Mouse (Mus musculus): ENCODE measurements around the gene Xrcc5.
A peak's percentile ranks its signal among the peaks of the same experiment; 100 is the strongest.

Xrcc5 gene

DNA sequence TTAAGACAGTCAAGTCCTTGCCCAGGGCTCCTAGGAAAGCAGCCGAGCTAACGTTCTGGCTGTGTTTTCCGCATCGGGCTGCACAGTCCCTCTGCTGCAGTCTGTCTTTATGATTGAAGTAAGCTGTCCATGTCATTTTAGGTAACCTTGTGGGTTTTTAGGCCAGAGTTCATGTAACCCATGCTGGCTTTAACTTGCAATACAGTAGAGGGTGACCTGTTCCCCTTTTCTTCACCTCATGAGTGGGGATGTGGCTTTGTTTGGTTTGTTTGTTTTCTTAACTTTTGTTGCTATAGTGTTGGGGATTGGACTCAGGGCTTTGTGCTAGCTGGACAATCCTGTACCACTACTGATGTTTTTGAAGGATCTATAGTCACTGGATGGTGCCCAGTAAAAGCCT lies 83.2 kb downstream of the Xrcc5 start:
- no peak for DNase-seq (ENCODE audit: low read depth, low spot score)

DNA sequence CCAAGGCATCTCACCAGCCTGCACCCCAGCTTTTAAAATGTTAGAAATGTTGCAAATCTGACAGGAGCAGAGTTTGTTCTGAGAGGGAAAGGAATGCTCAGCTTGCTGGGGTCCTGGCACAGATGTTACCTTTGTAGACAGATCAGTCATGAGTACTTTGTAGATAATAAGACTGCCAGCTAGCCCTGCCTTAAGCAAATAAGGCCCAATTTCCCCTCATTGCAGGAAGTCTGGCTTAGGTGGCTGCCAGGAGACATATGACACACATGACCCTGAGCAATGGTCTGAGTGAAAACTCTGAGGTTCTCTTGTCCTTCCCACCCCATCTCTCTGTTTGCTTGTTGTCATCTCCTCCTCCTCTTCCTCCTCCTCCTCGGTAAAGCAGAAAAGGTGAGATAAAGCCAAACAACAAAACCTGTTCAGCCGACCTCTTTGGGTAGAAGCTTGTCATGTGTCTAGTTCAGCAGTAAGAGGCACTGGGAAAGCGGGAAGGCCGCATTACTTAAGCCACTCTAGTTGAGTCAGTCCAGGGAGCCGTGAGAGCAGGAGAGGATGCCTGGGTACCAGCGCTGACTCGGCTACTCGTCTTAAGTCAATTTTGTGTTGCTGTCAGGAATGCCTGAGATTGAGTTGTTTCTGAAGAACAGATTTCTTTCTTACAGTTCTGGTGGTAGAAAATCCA lies 92.6 kb downstream of the Xrcc5 start:
- no peak for DNase-seq (ENCODE audit: low read depth, low spot score)

DNA sequence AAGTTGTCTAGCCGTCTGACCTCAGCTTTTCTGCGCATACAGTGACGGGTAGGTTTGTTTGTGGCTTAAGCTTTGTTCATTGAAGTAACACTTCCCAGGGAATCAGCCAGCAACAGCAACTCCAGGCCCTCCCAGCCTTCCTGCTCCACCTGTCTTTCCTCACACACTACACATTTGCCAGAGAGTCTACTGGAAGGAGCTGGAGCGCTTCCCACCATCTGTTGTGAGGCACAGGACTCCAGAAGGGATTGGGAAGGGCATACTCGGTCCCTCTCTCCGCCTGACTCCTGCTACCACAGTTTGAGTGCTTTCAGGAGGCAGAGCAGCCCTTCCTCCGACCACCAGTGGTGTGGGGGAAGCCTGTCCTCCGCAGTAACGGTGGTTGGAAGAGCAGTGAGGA lies 93.4 kb downstream of the Xrcc5 start:
- no peak for DNase-seq (ENCODE audit: low read depth, low spot score)

DNA sequence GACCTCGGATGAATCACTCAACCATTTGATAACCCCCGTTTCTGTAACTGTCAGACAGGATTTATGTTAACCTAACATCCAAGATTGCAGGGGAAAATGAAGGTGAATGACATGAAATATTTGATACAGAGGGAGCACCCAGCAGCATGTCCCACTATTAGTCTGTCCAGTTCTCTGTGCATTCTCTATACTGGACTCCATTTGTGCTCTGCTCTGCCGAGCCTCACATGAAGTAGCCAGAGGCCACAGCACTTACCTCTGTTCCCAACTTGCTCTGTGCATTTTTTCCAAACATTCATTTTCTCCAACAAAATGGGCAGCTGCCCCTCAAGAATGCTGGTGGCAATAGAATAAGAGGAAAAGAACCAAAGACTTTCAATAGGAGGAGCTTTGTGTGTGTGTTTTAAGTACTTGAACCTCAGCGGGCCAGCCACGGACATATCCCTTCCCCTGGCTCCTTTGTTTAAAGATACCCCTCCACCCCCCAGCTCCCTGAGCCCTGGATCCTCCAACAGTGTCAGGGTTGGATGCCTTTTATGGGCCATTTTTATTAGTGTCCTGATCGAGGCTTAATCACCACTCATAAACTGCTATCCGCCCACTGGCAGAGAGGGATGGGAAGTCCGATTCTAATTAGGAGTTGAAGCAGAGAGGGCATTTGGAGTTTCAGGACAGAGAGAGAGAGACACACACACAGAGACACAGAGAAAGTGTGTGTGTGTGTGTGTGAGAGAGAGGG lies 94.3 kb downstream of the Xrcc5 start:
- no peak for DNase-seq (ENCODE audit: low read depth, low spot score)

DNA sequence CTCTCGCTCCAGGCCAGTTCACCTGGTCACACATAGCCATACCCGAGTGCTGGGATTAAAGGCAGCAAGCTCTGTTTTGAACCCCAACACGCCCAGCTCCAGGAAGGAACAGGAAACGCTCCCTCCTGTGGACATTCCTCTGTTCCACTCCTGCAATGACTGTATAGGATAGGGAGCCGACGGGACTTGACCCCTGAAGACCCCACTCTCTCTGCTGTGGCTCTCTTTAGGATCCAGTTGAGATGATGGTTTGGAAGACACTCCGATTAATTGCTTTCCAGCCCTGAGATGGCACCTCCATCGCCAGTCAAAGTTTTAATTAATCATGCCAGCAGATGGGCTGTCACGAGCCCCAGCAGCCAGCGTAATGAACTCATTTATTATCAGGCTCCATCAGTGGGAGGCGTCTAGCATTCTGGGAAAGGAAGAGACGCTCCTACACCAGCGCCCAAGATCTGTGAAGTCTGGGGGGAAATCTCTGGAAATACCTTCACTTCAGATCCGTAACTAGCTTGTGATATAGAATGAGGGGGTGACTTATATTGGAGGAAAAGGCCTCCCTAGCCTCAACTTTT lies 99.4 kb downstream of the Xrcc5 start:
- no peak for DNase-seq (ENCODE audit: low read depth, low spot score)

DNA sequence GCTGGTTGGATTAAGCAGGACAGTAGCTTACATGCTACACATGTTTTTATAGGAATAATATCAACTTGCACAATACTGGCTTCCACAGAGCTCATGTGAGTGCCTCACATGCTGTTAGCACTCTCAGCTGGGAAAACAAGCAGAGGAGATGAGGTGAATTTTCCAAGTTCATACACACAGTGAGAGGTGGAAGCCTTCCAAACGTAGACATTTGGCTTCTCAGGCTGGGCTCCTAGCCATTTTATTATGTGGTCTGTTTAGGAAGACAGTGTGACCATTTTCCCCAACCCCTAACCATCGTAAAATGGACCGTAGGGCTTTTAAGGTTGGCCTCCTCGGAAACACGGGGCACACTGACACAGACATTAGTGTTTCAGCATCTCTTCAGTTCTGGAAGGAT lies 102.7 kb downstream of the Xrcc5 start:
- DNase-seq (ENCODE audit: low read depth, low spot score): no peak

DNA sequence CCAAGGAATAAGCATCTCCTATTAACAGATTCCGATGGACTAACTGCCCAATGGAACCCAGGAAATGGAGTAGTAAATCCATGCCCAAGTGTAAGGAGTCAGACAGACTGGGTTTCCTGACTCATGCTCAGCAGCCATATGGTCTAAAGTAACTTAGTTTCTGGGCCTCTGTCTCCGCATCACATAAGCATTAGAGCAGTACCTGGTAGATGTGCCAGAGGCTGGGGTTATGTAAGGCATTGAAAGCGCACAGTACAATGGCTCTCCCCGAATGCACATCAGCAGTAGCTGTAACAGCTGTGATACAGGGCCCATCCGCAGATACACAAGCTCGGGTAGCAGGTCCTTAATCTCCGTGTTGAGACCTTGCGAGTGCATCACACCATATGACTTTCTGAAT lies 103.9 kb downstream of the Xrcc5 start:
- DNase-seq (ENCODE audit: low read depth, low spot score): no peak

DNA sequence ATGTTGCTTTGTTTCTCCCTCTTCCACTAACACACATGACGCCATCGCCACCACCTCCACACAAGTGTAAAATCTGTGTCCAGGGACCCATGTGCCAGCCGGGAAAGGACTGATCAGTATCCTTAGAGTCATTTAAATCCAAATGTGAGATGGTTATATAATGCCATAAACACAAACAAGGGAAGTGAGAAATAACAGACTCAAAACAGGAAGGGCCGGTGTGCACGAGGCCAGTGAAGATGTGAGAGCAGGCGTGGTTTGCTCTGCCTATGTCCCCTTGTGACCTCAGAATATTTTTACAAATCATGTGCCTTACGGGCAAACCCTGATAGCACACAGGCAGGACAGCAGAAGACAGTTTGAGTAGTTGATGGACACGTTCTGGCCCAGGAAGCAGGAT lies 106.0 kb downstream of the Xrcc5 start:
- DNase-seq (ENCODE audit: low read depth, low spot score): no peak

DNA sequence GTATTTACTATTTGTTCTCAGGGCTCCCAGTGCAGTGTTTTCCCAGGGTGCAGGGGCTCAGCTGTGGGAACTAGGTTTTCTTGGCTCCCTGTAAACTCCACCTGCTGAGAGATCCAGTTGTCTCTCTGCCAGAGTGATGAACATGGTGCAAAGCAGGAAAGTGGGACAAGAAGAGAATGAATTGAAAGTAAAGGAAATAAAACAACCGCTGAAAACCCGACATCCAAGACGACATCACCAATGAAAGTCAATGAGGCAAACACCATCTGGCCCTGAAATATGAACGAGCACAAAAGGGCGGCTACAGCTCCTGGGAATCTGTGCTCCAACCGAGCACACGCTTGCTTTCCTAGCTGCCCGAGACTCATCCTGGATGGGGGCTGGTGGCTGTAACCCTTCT lies 106.9 kb downstream of the Xrcc5 start:
- DNase-seq (ENCODE audit: low read depth, low spot score): no peak

DNA sequence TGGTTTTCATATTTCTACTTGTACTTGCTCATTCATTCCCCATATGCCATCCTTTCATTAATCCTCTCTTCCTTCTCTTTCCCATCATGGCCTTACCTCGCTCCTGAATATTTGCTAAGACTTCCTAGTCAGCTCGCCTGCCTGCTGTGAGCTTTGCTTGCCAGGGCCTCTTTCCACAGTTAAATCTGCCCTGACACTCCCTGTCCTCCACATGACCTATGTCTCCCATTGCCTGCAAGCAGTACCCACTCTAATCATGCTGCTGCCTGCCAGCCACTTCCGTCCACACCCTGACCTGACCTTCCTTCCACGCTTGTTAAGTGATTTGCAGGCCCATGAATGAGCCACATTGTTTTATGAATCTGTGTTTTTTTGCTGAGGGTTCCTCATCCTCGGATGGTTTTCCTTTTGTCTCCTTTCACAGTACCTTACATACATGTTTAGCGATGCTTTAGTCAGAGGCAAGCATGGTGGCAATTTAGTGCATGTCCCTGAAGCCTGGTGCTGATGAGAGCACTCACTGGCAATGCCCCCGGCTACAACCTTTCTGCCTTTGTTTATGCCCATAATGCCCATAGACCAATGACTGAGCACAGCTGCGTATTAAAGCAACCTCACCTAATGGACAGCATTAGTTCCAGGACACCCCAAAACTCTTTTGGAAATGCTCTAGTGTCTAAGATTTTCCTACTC lies 107.5 kb downstream of the Xrcc5 start:
- DNase-seq (ENCODE audit: low read depth, low spot score): peak; percentile 54

DNA sequence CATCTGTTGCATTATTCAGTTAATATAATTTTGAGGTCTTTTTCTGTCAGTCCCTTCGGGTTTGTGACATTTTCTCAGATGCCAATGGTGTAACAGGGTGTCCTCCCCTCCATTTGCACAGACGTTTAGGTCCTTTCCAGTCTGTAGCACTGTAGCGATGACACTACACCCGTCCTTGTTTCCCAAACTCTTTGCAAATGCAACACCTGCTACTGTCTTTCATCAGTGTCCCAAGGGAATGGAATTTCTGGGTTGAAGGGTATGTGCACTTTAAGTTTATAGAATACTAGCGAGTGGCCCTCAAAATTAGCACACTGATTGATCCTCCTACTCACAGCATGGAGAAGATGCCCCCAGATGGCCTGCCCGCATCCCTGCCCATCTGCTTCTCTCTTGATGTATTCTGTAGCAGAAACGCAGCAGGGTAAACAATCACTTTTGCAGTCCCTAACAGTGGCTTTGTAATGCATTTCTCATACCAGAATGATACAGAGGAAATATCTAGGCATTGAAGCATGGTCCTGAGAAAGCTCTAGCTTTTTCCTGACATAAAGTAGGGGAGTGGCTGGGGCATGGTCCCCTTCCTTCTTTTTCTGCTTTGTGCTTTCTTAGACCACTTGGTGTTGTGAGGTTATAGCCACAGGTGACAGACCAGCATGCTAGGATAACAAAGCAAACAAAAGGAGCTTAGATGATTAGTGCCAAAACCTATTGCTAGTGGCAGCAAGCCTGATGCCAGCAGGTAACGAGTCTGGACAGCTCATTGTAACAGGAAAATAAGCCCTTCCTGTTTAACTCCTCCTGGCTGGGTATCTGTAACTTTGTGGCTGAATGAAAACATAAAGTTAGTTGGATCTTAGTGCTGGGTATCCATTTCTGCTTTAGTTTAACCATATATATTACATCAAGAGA lies 111.8 kb downstream of the Xrcc5 start:
- DNase-seq (ENCODE audit: low read depth, low spot score): no peak

DNA sequence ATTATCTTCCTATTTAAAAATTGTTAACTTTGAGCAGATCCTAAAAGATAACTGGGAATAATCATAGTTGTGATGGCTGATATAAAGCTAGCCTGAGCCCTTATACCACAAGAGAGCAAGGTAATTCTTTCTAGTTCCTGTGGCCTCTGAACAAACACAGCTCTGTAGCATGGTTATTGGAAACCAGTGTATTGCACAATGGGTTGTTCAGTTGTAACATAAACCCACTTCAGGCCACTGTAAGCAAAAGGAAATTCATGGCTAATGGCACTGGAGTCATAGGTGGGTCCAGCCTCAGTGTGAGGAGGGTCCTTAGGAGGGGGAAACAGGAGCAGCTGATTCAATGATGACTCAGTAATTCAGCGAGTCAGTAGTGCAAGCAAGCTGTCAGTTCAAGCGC lies 113.0 kb downstream of the Xrcc5 start:
- DNase-seq (ENCODE audit: low read depth, low spot score): no peak

DNA sequence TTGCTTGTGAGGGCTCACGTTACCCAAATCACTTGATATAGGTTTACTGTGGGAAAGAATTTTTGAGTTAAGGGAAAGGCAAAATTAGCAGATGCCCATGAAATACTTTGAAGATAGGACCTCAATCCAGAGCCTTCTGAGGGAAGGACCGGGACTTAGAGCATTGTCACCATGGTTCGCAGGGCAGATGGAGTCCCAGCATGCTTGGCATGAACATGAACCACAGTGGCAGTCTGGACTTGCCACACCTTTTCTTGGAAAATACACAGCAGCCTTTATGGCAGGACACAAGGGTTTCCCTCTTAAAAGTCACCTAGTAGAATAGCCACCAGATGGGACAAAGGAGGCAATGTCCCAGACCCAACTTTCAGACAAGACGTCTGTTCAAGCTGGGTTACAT lies 114.9 kb downstream of the Xrcc5 start:
- DNase-seq (ENCODE audit: low read depth, low spot score): no peak

DNA sequence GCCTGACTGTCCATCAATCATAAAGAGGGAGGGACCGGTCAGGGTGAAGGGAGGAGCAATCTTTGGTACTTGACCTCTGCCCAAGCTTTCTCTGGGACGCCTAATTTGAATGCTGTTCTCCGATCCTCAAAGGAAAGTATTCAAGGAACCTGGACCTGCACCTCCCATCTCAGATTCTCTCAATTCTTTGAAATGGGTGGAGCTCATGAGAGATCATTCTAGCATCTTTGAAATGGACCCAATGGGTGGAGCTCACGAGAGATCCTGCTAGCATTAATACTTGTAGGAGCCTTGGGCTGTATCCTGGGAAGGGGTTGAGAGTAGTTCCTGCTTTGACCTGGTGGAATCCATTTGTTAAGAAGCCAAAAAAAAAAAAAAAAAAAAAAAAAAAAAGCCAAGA lies 119.2 kb downstream of the Xrcc5 start:
- peak; percentile 71 for DNase-seq (ENCODE audit: low read depth, low spot score)

DNA sequence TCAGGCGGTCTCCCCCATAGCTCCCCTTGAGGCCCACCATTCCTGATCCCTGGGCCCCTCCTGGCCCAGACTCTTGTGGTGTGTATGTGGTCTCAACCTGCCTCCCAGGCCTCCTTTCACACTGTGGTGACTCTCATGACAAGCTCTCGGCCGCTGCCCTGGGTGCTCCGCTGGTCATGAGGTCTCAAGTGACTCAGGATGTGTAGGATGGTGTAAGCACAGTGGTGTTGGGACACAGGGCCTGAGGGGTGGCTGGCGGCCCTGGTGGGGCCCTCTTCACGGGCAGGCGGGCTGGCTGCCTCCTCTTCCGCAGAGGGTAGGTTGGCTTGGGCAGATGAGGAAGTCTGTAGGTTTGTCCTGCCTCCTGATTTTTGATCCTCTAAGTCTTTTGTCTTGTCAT lies 121.3 kb downstream of the Xrcc5 start:
- peak; percentile 50 for DNase-seq (ENCODE audit: low read depth, low spot score)

DNA sequence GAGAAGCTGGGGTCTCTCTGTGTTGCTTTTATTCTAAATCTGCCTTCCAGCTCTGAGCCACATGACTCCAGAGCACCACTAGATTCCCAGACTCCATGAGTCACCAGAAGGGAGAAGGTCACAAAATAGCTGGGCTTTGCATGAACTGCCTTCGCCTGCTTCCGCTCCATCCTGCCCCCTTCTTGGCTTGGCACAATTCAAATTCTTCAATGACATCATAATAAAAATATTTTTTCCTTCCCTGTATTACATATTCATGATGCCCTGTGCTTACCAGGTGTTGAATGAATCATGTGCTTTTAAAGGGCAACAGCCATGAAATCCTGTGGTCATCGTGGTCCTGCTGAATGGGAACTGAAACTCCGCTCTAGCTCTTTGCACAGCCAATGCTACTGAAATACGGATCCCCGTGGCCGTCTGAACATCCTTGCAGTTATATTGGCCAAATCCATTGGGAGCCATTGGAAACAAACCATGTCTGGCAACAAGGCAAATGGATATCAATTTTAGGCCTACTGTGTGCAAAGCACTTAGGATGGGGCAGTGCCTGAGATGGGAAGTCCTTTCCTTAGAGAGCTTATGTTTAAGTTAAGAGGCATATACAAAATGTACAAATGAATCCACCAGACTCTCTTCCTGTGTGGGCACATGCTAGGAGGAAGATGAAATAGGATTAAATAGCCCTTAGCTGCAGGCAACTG lies 122.0 kb downstream of the Xrcc5 start:
- DNase-seq (ENCODE audit: low read depth, low spot score): no peak

DNA sequence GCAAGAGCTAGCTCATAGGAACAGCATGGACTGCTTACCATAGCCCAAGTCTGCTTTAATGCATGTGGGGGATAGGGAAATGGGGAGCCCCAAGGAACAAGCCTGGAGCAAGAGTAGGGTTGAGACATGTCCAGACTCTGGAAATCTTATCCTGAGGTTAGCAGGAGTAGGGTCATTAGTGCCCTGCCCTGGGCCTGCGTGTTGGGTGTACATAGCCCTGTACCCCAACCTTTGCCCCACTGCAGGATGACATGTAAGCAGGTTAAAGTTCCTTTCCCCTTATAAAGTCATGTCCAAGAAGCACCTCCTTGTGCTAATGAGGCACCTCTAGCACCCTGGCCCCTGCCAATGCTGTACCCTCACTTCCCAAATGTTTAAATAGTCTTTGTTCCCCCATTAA lies 125.4 kb downstream of the Xrcc5 start:
- no peak for DNase-seq (ENCODE audit: low read depth, low spot score)

DNA sequence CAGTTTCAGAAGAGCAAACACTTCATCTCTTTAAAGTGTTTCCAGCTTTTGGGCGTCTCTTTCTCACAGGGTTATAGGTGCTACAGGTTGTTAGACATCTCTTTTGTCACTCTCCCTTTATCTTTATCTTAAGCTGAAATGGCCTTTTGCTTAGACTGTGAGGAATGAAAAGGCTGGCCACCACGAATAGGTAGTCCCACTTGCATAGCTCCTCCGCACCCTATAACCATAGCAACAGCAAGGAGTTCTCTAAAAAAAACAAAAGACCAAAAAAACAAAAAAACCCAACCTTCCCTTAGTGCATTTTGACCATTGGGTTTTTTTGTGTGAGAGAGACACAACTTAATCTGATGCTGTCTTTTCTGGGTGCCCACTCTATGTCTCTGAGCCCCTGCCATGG lies 127.3 kb downstream of the Xrcc5 start:
- no peak for DNase-seq (ENCODE audit: low read depth, low spot score)

DNA sequence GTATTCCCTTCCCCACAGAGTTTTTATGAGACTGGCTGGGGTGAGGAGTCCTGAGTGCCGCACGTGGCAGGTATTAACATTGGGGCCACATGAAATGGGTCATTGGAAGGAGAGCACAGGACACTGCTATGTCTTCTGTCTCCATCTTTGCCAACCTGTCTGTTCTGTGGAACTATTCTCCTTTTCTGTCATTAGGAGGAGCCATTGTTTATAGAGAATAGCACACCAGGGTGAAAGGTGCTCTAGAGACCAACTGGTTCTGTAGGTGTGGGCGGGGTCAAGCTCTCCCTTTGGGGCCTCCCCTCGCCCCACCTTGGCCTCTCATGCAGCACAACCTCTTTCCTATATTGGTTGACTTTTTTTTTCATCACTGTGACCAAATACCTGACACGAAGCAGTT lies 129.7 kb downstream of the Xrcc5 start:
- DNase-seq (ENCODE audit: low read depth, low spot score): no peak

DNA sequence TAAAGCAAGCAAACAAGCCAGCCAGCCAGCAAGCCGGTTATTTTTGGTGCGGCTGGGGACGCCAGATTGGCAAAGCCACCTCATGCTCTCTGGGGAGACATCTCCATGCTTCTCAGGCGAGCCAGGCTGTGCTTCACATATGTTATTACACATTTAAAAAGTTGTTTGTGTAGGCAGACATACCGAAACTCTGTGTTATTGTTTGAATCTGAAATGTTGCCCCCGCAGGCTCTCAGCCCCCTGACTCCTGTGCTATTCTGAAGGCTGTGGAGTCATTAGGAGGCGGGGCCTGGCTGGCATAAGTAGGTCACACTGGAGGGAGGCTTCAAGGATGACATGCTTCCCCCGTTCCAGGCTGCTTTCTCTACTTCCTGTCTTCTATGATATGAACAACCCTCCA lies 131.9 kb downstream of the Xrcc5 start:
- no peak for DNase-seq (ENCODE audit: low read depth, low spot score)

DNA sequence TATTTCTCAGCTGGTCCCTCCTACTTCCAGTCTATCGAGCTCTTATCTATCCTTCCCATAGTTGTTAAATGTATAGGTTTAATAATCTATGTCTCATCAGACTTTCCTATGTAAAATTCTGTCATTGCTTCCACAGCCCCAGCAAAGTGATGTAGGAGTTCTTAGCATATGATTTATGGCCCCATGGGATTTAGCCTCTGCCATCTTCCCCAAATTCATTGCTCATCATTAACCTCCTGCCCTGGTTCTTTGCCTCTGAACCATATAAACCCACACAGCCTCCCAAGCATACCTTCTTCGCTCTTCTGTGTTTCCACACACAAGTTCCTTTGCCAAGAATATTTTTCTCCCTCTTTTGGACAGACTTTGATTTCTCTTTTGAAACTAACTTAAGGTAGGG lies 135.5 kb downstream of the Xrcc5 start:
- no peak for DNase-seq (ENCODE audit: low read depth, low spot score)
